Mouse (Mus musculus): ENCODE results near the gene Trak1.

Gene Trak1

GRCm38 (mm10) chr9:121416460-121416859 lies 119.2 kb downstream of the Trak1 start:
- Histone ChIP-seq H3K9me3 (ENCODE audit: low read length) (peaks cover 44% of the 10 kb centered on the region), H3K36me3 (ENCODE audit: insufficient read depth, low read length) (peaks cover 56% of the 10 kb centered on the region), H3K4me3 (replicated peaks; ENCODE audit: low read length) (no peak overlapping the region), H3K27me3 (ENCODE audit: insufficient read depth, low read length) (no peaks in the 10 kb centered on the region), H3K4me1 (replicated peaks; ENCODE audit: low read depth, low read length) (no peaks in the 10 kb centered on the region)
- TF ChIP-seq CTCF (conservative IDR thresholded peaks at IDR 0.05; ENCODE audit: low read length) (no peak), POU5F1 (IDR thresholded peaks at IDR 0.05; ENCODE audit: borderline replicate concordance, low read length) (no peak), NANOG (IDR thresholded peaks at IDR 0.05; ENCODE audit: borderline replicate concordance, low read length) (no peak)

DNA sequence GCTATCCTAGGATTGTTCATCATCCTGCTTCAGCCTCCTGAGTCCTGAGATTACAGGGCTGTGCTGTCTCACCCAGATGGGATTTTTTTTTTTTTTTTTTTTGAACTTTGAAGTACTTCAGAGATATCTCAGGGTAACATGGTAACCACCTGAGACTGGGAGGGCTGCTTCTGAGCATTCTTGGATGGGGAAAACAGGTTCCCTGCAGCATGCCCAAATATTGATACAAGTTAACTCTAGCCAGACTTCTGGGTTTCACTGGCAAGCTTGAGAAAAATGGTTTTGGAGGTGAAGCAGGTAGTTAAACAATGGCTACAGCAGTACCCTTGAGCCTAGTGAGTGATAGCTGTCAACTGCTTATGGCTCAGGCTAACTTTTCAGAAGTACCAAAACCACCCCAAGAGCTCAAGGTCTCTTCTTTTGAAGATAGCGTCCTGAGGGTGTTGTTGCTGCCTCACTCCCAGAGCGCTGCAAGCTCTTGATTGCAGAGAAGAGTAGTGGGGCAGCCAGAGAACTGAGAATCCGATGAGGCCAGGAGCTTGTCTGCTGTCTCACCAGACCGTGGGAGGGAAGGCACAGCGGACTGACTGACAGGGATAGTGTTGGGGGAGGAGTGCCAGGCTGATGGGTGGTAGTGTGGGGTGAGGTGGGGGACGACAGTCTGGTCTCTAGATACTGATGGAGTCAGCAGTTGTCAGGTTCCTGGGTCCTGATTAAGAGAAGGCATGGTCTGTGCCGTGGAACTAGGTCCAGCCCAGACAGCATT lies 119.8 kb downstream of the Trak1 start:
- Histone ChIP-seq H3K36me3 (ENCODE audit: insufficient read depth, low read length) (peaks cover 56% of the 10 kb centered on the region), H3K27me3 (ENCODE audit: insufficient read depth, low read length) (no peaks in the 10 kb centered on the region), H3K9me3 (ENCODE audit: low read length) (peaks cover 44% of the 10 kb centered on the region), H3K4me1 (replicated peaks; ENCODE audit: low read depth, low read length) (no peaks in the 10 kb centered on the region), H3K4me3 (replicated peaks; ENCODE audit: low read length) (no peak overlapping the region)
- TF ChIP-seq CTCF (conservative IDR thresholded peaks at IDR 0.05; ENCODE audit: low read length) (no peak), POU5F1 (IDR thresholded peaks at IDR 0.05; ENCODE audit: borderline replicate concordance, low read length) (no peak), NANOG (IDR thresholded peaks at IDR 0.05; ENCODE audit: borderline replicate concordance, low read length) (no peak)

GRCm38 (mm10) chr9:121419011-121419410 lies 121.7 kb downstream of the Trak1 start:
- Histone ChIP-seq H3K36me3 (ENCODE audit: insufficient read depth, low read length) (peaks cover 48% of the 10 kb centered on the region), H3K9me3 (ENCODE audit: low read length) (peaks cover 36% of the 10 kb centered on the region), H3K4me3 (replicated peaks; ENCODE audit: low read length) (no peak overlapping the region), H3K27me3 (ENCODE audit: insufficient read depth, low read length) (no peaks in the 10 kb centered on the region), H3K4me1 (replicated peaks; ENCODE audit: low read depth, low read length) (peaks cover 5% of the 10 kb centered on the region; the same call in 1 of the 2 replicates)
- TF ChIP-seq NANOG (IDR thresholded peaks at IDR 0.05; ENCODE audit: borderline replicate concordance, low read length) (no peak), CTCF (conservative IDR thresholded peaks at IDR 0.05; ENCODE audit: low read length) (no peak), POU5F1 (IDR thresholded peaks at IDR 0.05; ENCODE audit: borderline replicate concordance, low read length) (no peak)

DNA sequence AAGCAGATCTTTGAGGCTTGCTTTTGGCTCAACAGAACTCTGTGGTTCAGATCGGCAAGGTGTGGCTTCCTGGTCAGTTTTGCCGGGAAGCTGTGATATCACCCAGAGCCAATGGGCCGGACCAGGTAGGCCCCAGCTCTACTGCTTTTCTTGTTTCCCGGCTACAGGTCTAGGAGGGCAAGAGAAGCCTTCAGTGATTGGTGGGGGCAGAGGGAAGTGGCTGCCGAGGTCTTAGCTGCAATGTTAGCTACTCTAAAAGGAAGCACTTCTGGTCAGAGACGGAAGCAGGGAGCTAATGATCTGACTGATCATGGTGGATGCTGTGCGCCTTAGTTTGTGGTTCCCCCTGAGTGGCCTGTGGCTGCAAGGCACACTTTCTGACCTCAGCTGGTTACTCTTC lies 122.3 kb downstream of the Trak1 start:
- TF ChIP-seq NANOG (IDR thresholded peaks at IDR 0.05; ENCODE audit: borderline replicate concordance, low read length) (no peak), POU5F1 (IDR thresholded peaks at IDR 0.05; ENCODE audit: borderline replicate concordance, low read length) (no peak), CTCF (conservative IDR thresholded peaks at IDR 0.05; ENCODE audit: low read length) (no peak)
- no peak overlapping the region for H3K4me3 ChIP-seq (replicated peaks; ENCODE audit: low read length)
- peaks cover 5% of the 10 kb centered on the region; the same call in 1 of the 2 replicates for H3K4me1 ChIP-seq (replicated peaks; ENCODE audit: low read depth, low read length)
- peaks cover 47% of the 10 kb centered on the region for H3K36me3 ChIP-seq (ENCODE audit: insufficient read depth, low read length)
- no peaks in the 10 kb centered on the region for H3K27me3 ChIP-seq (ENCODE audit: insufficient read depth, low read length)
- peaks cover 30% of the 10 kb centered on the region for H3K9me3 ChIP-seq (ENCODE audit: low read length)

DNA sequence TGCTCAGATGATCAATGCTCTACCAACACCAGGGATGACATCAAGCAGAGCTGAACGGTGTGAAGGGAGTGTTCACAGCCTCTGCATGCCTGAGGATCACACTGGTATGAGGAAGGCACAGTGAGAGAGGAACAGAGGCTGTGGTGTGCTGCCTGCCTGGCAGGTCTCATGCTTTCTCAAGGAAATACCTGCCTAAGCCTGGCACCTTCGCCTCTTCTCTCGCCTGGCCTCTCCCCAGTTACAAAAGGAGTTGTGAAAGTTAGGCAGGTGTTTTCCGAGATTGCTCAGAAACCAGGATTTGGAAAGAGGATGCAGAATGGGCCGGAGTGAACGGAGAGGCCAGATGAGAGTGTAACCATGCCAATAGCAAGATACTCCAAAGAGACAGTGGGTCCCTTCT lies 123.5 kb downstream of the Trak1 start:
- Histone ChIP-seq H3K36me3 (ENCODE audit: insufficient read depth, low read length) (peaks cover 46% of the 10 kb centered on the region), H3K4me1 (replicated peaks; ENCODE audit: low read depth, low read length) (peaks cover 5% of the 10 kb centered on the region; the same call in 1 of the 2 replicates), H3K4me3 (replicated peaks; ENCODE audit: low read length) (no peak overlapping the region), H3K9me3 (ENCODE audit: low read length) (peaks cover 18% of the 10 kb centered on the region), H3K27me3 (ENCODE audit: insufficient read depth, low read length) (no peaks in the 10 kb centered on the region)
- TF ChIP-seq CTCF (conservative IDR thresholded peaks at IDR 0.05; ENCODE audit: low read length) (no peak), NANOG (IDR thresholded peaks at IDR 0.05; ENCODE audit: borderline replicate concordance, low read length) (no peak), POU5F1 (IDR thresholded peaks at IDR 0.05; ENCODE audit: borderline replicate concordance, low read length) (no peak)

GRCm38 (mm10) chr9:121422402-121422801 lies 125.1 kb downstream of the Trak1 start:
- peaks cover 17% of the 10 kb centered on the region for H3K4me1 ChIP-seq (replicated peaks; ENCODE audit: low read depth, low read length)
- H3K27me3 ChIP-seq (ENCODE audit: insufficient read depth, low read length) = no peaks in the 10 kb centered on the region
- peaks cover 2% of the 10 kb centered on the region for H3K9me3 ChIP-seq (ENCODE audit: low read length)
- no peak overlapping the region for H3K4me3 ChIP-seq (replicated peaks; ENCODE audit: low read length)
- TF ChIP-seq NANOG (IDR thresholded peaks at IDR 0.05; ENCODE audit: borderline replicate concordance, low read length) (no peak), POU5F1 (IDR thresholded peaks at IDR 0.05; ENCODE audit: borderline replicate concordance, low read length) (no peak), CTCF (conservative IDR thresholded peaks at IDR 0.05; ENCODE audit: low read length) (no peak)
- H3K36me3 ChIP-seq (ENCODE audit: insufficient read depth, low read length) = peaks cover 35% of the 10 kb centered on the region

- Histone ChIP-seq H3K9me3 (ENCODE audit: low read length) (no peaks in the 10 kb centered on the region), H3K4me3 (replicated peaks; ENCODE audit: low read length) (no peak overlapping the region), H3K36me3 (ENCODE audit: insufficient read depth, low read length) (peaks cover 31% of the 10 kb centered on the region), H3K4me1 (replicated peaks; ENCODE audit: low read depth, low read length) (peaks cover 25% of the 10 kb centered on the region), H3K27me3 (ENCODE audit: insufficient read depth, low read length) (no peaks in the 10 kb centered on the region)
- TF ChIP-seq POU5F1 (IDR thresholded peaks at IDR 0.05; ENCODE audit: borderline replicate concordance, low read length) (no peak), CTCF (conservative IDR thresholded peaks at IDR 0.05; ENCODE audit: low read length) (no peak), NANOG (IDR thresholded peaks at IDR 0.05; ENCODE audit: borderline replicate concordance, low read length) (no peak)
These were observed 126.3 kb downstream of the Trak1 start for GRCm38 (mm10) chr9:121423621-121424020.

- Histone ChIP-seq H3K4me1 (replicated peaks; ENCODE audit: low read depth, low read length) (peaks cover 28% of the 10 kb centered on the region), H3K27me3 (ENCODE audit: insufficient read depth, low read length) (no peaks in the 10 kb centered on the region), H3K4me3 (replicated peaks; ENCODE audit: low read length) (no peak overlapping the region), H3K9me3 (ENCODE audit: low read length) (no peaks in the 10 kb centered on the region), H3K36me3 (ENCODE audit: insufficient read depth, low read length) (peaks cover 26% of the 10 kb centered on the region)
- TF ChIP-seq NANOG (IDR thresholded peaks at IDR 0.05; ENCODE audit: borderline replicate concordance, low read length) = no peak
- TF ChIP-seq POU5F1 (IDR thresholded peaks at IDR 0.05; ENCODE audit: borderline replicate concordance, low read length) = no peak
- no peak for TF ChIP-seq CTCF (conservative IDR thresholded peaks at IDR 0.05; ENCODE audit: low read length)
These were observed 127.2 kb downstream of the Trak1 start for GRCm38 (mm10) chr9:121424281-121425164.

Data from E14TG2a.4 (cell line).